In the genomic region with DNA sequence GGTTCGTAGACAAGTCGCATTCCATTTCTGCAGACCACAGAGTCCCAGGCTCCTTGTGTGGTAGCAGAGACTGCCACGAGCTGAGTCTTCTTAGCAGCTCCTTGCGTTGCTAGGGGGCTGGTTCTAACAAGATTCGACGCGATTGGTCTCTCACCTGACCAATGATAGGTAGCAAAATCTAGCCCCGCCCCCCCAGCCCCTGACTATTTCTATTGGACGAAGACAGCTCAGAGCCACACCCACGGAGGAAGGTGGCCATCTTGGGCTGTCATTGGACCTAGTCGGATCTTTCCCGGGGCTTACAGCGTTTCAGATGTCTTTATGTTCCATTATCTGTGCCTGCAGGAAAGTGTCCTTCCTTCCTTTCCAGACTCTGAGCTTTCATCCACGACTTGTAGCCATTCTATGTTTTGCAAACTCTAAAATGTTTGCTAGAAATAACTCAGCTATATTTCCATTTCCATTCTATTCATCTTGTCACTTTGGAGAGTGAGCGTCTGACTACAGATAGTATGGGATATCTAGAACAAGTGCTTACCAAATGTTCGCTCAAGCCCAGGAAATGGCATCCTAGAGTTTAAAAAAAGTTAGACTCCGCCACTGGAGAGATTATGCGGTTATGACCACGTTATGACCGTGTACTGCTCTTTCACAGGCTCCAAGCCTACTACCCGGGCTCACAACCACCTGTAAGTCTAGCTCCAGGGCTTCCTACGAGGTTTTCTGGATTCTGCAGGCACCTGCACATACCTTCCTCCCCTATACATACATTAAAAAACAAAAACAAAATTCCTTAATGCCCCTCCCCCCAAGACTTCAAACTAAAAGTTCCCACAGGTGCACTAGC, we compare ENCODE assay signal across 8 mouse cellular contexts. TPM values are rescaled to one million over a fixed set of nuclear protein-coding genes. Genes with fewer than 3 reads are reported as not detected.
DNase-seq lines count a peak whose midpoint lies in the region; ATAC-seq and TF ChIP-seq lines count a peak whose summit lies in the region.

No protein-coding gene starts in this region.

- no peak for TF ChIP-seq CTCF in gastrocnemius, adult 2 months (IDR thresholded peaks at IDR 0.05)
- no peak for TF ChIP-seq CTCF in midbrain, postnatal 0 days (IDR thresholded peaks at IDR 0.05)

- peak; percentile 27 for DNase-seq in gastrocnemius, adult 2 months
- no peak for DNase-seq in gastrocnemius, postnatal 25 days
- peak; percentile 98 for DNase-seq in midbrain, postnatal 0 days (ENCODE audit: low spot score)
- peak; percentile 38 to 59 for DNase-seq in spleen, postnatal 36 days (ENCODE audit: low spot score in 2 of 2)

- H3K36me3 ChIP-seq in kidney, embryonic 14.5 days (ENCODE audit: control insufficient read depth, insufficient read depth, low read length), result peaks cover 17% of the 10 kb centered on the region; the same call in 1 of the 2 replicates
- peaks cover 20% of the 10 kb centered on the region for H3K36me3 ChIP-seq in limb, embryonic 15.5 days
- peaks cover 19% of the 10 kb centered on the region for H3K36me3 ChIP-seq in midbrain, postnatal 0 days (ENCODE audit: insufficient read depth, low read length)

- H3K4me1 ChIP-seq in kidney, embryonic 14.5 days (ENCODE audit: control insufficient read depth, insufficient read depth, low read length), result peaks cover 6% of the 10 kb centered on the region
- H3K4me1 ChIP-seq in limb, embryonic 15.5 days, result peaks cover 10% of the 10 kb centered on the region; the same call in 1 of the 2 replicates
- H3K4me1 ChIP-seq in midbrain, postnatal 0 days (ENCODE audit: insufficient read depth, low read length), result peaks cover 7% of the 10 kb centered on the region; the same call in 1 of the 2 replicates

- H3K27ac ChIP-seq in gastrocnemius, adult 2 months, result no peak overlapping the region
- no peak overlapping the region for H3K27ac ChIP-seq in kidney, embryonic 14.5 days (ENCODE audit: low read depth, low read length)
- H3K27ac ChIP-seq in limb, embryonic 15.5 days, result peak overlapping the region; percentile 48
- H3K27ac ChIP-seq in midbrain, postnatal 0 days (ENCODE audit: low read depth, low read length), result peak overlapping the region; percentile 67

- no peaks in the 10 kb centered on the region for H3K27me3 ChIP-seq in kidney, embryonic 14.5 days (ENCODE audit: control insufficient read depth, insufficient read depth, low read length)
- H3K27me3 ChIP-seq in limb, embryonic 15.5 days, result no peaks in the 10 kb centered on the region
- no peaks in the 10 kb centered on the region for H3K27me3 ChIP-seq in midbrain, postnatal 0 days (ENCODE audit: insufficient read depth, low read length)

- H3K4me3 ChIP-seq in gastrocnemius, adult 2 months, result peak overlapping the region; percentile 42
- H3K4me3 ChIP-seq in kidney, embryonic 14.5 days (ENCODE audit: low read length), result peak overlapping the region; percentile 36
- H3K4me3 ChIP-seq in limb, embryonic 15.5 days, result peak overlapping the region; percentile 38
- peak overlapping the region; percentile 38 for H3K4me3 ChIP-seq in midbrain, postnatal 0 days (ENCODE audit: low read depth, low read length)

- intact Hi-C loops in gastrocnemius, adult 2 months (cut with DNase I), result no loop called here

- peak; percentile 82 for ATAC-seq in common myeloid progenitor, adult 5-6 weeks (replicated peaks; ENCODE audit: low read depth, poor library complexity, severe bottlenecking)
- peak; percentile 81 for ATAC-seq in granulocyte monocyte progenitor cell, adult 5-6 weeks (replicated peaks; ENCODE audit: poor library complexity, severe bottlenecking)
- ATAC-seq in kidney, embryonic 14.5 days (ENCODE audit: low FRiP score, low TSS enrichment), result peak; percentile 98
- ATAC-seq in limb, embryonic 15.5 days (ENCODE audit: insufficient number of reproducible peaks, low FRiP score, low TSS enrichment, low read depth), result peak; percentile 95
- ATAC-seq in midbrain, postnatal 0 days (ENCODE audit: low FRiP score), result peak; percentile 97

- peak overlapping the region; percentile 47; the same call in 1 of the 2 replicates for H3K9ac ChIP-seq in kidney, embryonic 14.5 days (ENCODE audit: low read depth, low read length)
- H3K9ac ChIP-seq in limb, embryonic 15.5 days, result no peak overlapping the region
- H3K9ac ChIP-seq in midbrain, postnatal 0 days (replicated peaks; ENCODE audit: low read length, poor library complexity, severe bottlenecking), result no peak overlapping the region; the same call in 1 of the 2 replicates

- H3K9me3 ChIP-seq in kidney, embryonic 14.5 days (ENCODE audit: control insufficient read depth, low read length), result no peaks in the 10 kb centered on the region
- H3K9me3 ChIP-seq in limb, embryonic 15.5 days, result no peaks in the 10 kb centered on the region
- no peaks in the 10 kb centered on the region for H3K9me3 ChIP-seq in midbrain, postnatal 0 days (ENCODE audit: low read length)

- H3K4me2 ChIP-seq in kidney, embryonic 14.5 days (replicated peaks; ENCODE audit: low read depth, low read length), result peak overlapping the region; percentile 73
- H3K4me2 ChIP-seq in limb, embryonic 15.5 days, result peak overlapping the region; percentile 60
- H3K4me2 ChIP-seq in midbrain, postnatal 0 days (ENCODE audit: low read depth, low read length, poor library complexity, severe bottlenecking), result peak overlapping the region; percentile 62

- WGBS in kidney, embryonic 14.5 days, result 24% methylated on average over 22 of the region's 22 CpGs
- WGBS in limb, embryonic 15.5 days, result 19% methylated on average over 22 of the region's 22 CpGs
- 24% methylated on average over 22 of the region's 22 CpGs for WGBS in midbrain, postnatal 0 days

RNA-seq across cellular contexts. Expression of a gene that starts 8.8 kb away (rescaled TPM):
- total RNA-seq in gastrocnemius, adult 2 months (2021), result 10 to 100 TPM; 24.3 to 27.0 TPM
- 10 to 100 TPM; 17.9 to 21.6 TPM for total RNA-seq in gastrocnemius, postnatal 25 days (2021)
- total RNA-seq in common myeloid progenitor, adult 5-6 weeks (2017), result 39.4 and 39.7 TPM in 2 replicates
- 42.1 and 52.7 TPM in 2 replicates for total RNA-seq in granulocyte monocyte progenitor cell, adult 5-6 weeks (2014; fragmentation: Nextera tagmentation)
- total RNA-seq in granulocyte monocyte progenitor cell, adult 5-6 weeks (2017), result 34.6 and 48.3 TPM in 2 replicates
- 20.8 and 29.3 TPM in 2 replicates for polyA plus RNA-seq in kidney, embryonic 14.5 days (2014; fragmentation: Nextera tagmentation; extraction: Ambion mirVana)
- 23.5 and 24.3 TPM in 2 replicates for polyA plus RNA-seq in limb, embryonic 15.5 days (2015; fragmentation: Nextera tagmentation; extraction: Ambion mirVana)
- total RNA-seq in midbrain, postnatal 0 days (2014; rRNA removed), result 11.3 and 21.8 TPM in 2 replicates
- polyA plus RNA-seq in midbrain, postnatal 0 days (2015; fragmentation: Nextera tagmentation; extraction: Ambion mirVana), result 19.9 and 20.6 TPM in 2 replicates

RNA-seq across cellular contexts. Expression of a gene that starts 45.4 kb away (rescaled TPM):
- total RNA-seq in gastrocnemius, adult 2 months (2021), result 100 to 1,000 TPM; 109 to 114 TPM
- total RNA-seq in gastrocnemius, postnatal 25 days (2021), result 10 to 100 TPM; 79.5 to 83.6 TPM
- 987 and 1,045 TPM in 2 replicates for total RNA-seq in common myeloid progenitor, adult 5-6 weeks (2017)
- 644 and 818 TPM in 2 replicates for total RNA-seq in granulocyte monocyte progenitor cell, adult 5-6 weeks (2014; fragmentation: Nextera tagmentation)
- 838 and 1,051 TPM in 2 replicates for total RNA-seq in granulocyte monocyte progenitor cell, adult 5-6 weeks (2017)
- polyA plus RNA-seq in kidney, embryonic 14.5 days (2014; fragmentation: Nextera tagmentation; extraction: Ambion mirVana), result 598 and 606 TPM in 2 replicates
- 370 and 395 TPM in 2 replicates for polyA plus RNA-seq in limb, embryonic 15.5 days (2015; fragmentation: Nextera tagmentation; extraction: Ambion mirVana)
- total RNA-seq in midbrain, postnatal 0 days (2014; rRNA removed), result 215 and 300 TPM in 2 replicates
- 262 and 273 TPM in 2 replicates for polyA plus RNA-seq in midbrain, postnatal 0 days (2015; fragmentation: Nextera tagmentation; extraction: Ambion mirVana)

Comparison
In these comparisons a context has a peak if more than half of its experiments do, and no peak if none do; other contexts are left out.
1. H3K27ac ChIP-seq: peak in limb, embryonic 15.5 days (single experiment) and midbrain, postnatal 0 days (single experiment); none in gastrocnemius, adult 2 months (single experiment) and kidney, embryonic 14.5 days (single experiment).
2. Peak in every context shown above with its lines, with median percentiles within 50 percentile points of each other: H3K4me3 ChIP-seq, ATAC-seq and H3K4me2 ChIP-seq.